Mouse (Mus musculus) liver, adult 2 months (tissue): ENCODE measurements around the gene Cdc34.

Source experiments
- CTCF ChIP-seq: fragments of 200-500 bp; IDR thresholded peaks from 2 replicates; pipeline ENCODE4 v1.5.1; 2011; ENCODE audit warnings: low read depth, low read length, control low read depth
- POLR2A ChIP-seq: fragments of 200-500 bp; IDR thresholded peaks from 2 replicates; pipeline ENCODE4 v1.6.1; 2011; ENCODE audit warnings: low read length, control low read depth; ENCODE audit not compliant: insufficient read depth; ENCODE audit errors: extremely low read depth

DNA sequence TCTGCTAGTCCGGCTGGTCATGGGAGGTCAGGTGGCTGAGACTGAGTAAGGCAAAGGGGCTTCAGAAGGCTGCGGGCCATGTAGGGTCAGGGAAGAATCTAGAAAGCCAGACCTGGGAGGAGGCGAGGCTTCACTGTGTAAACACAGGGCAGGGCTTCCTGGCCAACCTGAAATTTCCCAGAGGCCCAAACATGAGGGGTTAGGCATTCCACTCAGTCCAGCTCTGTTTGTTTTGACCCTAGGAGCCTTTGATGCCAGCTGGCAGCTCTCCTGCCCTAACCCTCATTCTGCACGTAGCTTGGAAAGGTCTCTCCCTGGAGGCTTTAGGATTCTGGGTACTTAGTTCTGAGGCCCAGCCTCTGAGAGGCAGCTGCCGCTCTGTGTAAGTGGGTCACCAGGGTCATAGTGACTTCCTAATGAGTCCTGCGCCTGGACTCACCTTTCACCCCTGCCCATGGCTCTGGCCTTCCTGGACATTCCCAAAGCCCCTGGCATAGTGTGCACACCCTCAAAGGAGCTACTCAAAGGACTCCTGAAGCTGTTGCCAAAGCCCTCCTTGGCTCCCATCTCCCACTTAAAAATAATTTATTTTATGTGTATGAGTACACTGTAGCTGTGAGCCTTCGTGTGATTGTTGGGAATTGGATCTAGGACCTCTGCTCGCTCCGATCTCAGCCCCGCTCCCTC, 19.6 kb downstream of the Cdc34 start:
- TF ChIP-seq POLR2A (no peak), CTCF (no peak)
